ENCODE assay signal across 30 mouse cellular contexts in genomic region chr12:103226121-103226520, GRCm38 (mm10). TPM values are rescaled to one million over a fixed set of nuclear protein-coding genes. Genes with fewer than 3 reads are reported as not detected.
"Had no signal": no experiment of that assay in that cellular context is flagged by ENCODE, and none has a peak within 500 bp of the region (broad histone marks: within the 10 kb centered on the region; RNA-seq: fewer than 3 reads in every experiment).

No protein-coding gene starts in this region.

- H3K4me1 ChIP-seq: liver, embryonic 12.5 days; liver, embryonic 13.5 days; liver, embryonic 15.5 days; lung, embryonic 15.5 days; midbrain, embryonic 12.5 days; midbrain, embryonic 15.5 days; neural tube, embryonic 12.5 days had no signal

- H3K27ac ChIP-seq: left cerebral cortex, adult 2 months; limb, embryonic 10.5 days; limb, embryonic 12.5 days; limb, embryonic 13.5 days; limb, embryonic 15.5 days; liver, embryonic 12.5 days; liver, embryonic 13.5 days; liver, embryonic 14.5 days; liver, embryonic 15.5 days; lung, embryonic 15.5 days; macrophage; midbrain, embryonic 12.5 days; midbrain, embryonic 13.5 days; midbrain, embryonic 15.5 days; neural tube, embryonic 12.5 days; neural tube, embryonic 13.5 days had no signal

- H3K9ac ChIP-seq: limb, embryonic 12.5 days; limb, embryonic 13.5 days; limb, embryonic 15.5 days; liver, embryonic 12.5 days; liver, embryonic 13.5 days; liver, embryonic 14.5 days; liver, embryonic 15.5 days; liver, postnatal 0 days; lung, embryonic 14.5 days; lung, embryonic 15.5 days; midbrain, embryonic 12.5 days; midbrain, embryonic 13.5 days; midbrain, embryonic 15.5 days; neural tube, embryonic 12.5 days; neural tube, embryonic 13.5 days had no signal

- H3K27me3 ChIP-seq: limb, embryonic 13.5 days; limb, embryonic 15.5 days; liver, embryonic 12.5 days; liver, embryonic 13.5 days; liver, embryonic 15.5 days; lung, embryonic 15.5 days; midbrain, embryonic 12.5 days; midbrain, embryonic 13.5 days; midbrain, embryonic 15.5 days; neural tube, embryonic 12.5 days; neural tube, embryonic 13.5 days had no signal

- H3K4me3 ChIP-seq: left cerebral cortex, adult 2 months; limb, embryonic 10.5 days; limb, embryonic 12.5 days; limb, embryonic 13.5 days; limb, embryonic 15.5 days; liver, embryonic 12.5 days; liver, embryonic 13.5 days; liver, embryonic 15.5 days; lung, embryonic 15.5 days; midbrain, embryonic 10.5 days; midbrain, embryonic 12.5 days; midbrain, embryonic 13.5 days; midbrain, embryonic 15.5 days; myocyte; neural tube, embryonic 12.5 days; neural tube, embryonic 13.5 days had no signal

- H3K36me3 ChIP-seq: limb, embryonic 10.5 days; limb, embryonic 12.5 days; limb, embryonic 13.5 days; limb, embryonic 15.5 days; liver, embryonic 12.5 days; liver, embryonic 13.5 days; liver, embryonic 15.5 days; lung, embryonic 15.5 days; midbrain, embryonic 12.5 days; midbrain, embryonic 13.5 days; midbrain, embryonic 15.5 days; neural tube, embryonic 12.5 days; neural tube, embryonic 13.5 days had no signal

- ATAC-seq: liver, embryonic 12.5 days; liver, postnatal 0 days; midbrain, embryonic 13.5 days; midbrain, embryonic 15.5 days; midbrain, embryonic 16.5 days had no signal

- H3K9me3 ChIP-seq: limb, embryonic 10.5 days; limb, embryonic 12.5 days; limb, embryonic 13.5 days; limb, embryonic 15.5 days; liver, embryonic 12.5 days; liver, embryonic 13.5 days; liver, embryonic 15.5 days; lung, embryonic 15.5 days; megakaryocyte, embryonic 14.5 days; midbrain, embryonic 10.5 days; midbrain, embryonic 12.5 days; midbrain, embryonic 13.5 days; midbrain, embryonic 15.5 days; neural tube, embryonic 12.5 days; neural tube, embryonic 13.5 days had no signal

- DNase-seq: layer of hippocampus, postnatal 36 days; left cerebral cortex, postnatal 4 days; liver; liver, embryonic 13.5 days; liver, postnatal 0 days; lung, embryonic 14.5 days; midbrain, embryonic 14.5 days had no signal

- H3K4me2 ChIP-seq: limb, embryonic 12.5 days; limb, embryonic 13.5 days; limb, embryonic 15.5 days; liver, embryonic 11.5 days; liver, embryonic 12.5 days; liver, embryonic 13.5 days; liver, embryonic 15.5 days; lung, embryonic 14.5 days; lung, embryonic 15.5 days; midbrain, embryonic 11.5 days; midbrain, embryonic 12.5 days; midbrain, embryonic 13.5 days; midbrain, embryonic 15.5 days; neural tube, embryonic 12.5 days; neural tube, embryonic 13.5 days had no signal

RNA-seq across cellular contexts. Expression of gene Prima1, which starts 15.8 kb away (rescaled TPM):
- polyA plus RNA-seq: limb, embryonic 10.5 days; limb, embryonic 12.5 days; liver, adult 2 months; liver, embryonic 12.5 days; liver, embryonic 13.5 days; liver, embryonic 14.5 days; liver, embryonic 15.5 days; liver, embryonic 16.5 days; liver, postnatal 0 days; lung, embryonic 14.5 days; macrophage; myocyte had no signal
